9 mouse cellular contexts compared by ENCODE assay signal in the genomic region with DNA sequence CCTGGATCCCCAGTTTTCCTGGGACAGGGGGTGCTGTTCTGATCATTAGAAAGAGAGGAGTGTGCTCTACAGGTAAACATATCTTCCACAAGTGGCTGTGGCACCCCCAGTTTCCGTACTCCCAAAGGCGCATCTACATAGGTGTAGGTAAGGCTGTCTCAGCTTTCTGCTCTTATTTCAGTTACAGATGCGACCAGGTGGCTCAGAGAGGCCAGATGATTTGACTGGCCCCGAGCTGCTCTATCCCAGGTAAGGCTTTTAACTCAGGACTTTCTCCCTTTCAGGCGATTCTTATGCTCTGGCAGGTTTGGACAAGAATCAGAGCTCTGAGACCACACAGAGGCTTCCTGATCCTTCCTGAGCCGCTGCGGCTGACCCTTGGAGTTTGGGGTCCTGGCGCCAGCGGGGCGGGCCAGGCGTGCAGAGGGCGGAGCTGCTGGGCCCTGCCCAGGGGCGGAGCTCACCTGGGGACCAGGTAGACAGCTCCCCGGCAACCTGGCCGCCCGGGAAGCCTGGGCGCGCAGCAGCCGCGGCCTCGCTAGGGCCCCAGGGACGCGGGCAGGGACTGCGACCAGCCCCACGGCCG. TPM values are rescaled to one million over a fixed set of nuclear protein-coding genes. Genes with fewer than 3 reads are reported as not detected.
A peak's percentile ranks its signal among the peaks of the same experiment; 100 is the strongest.
DNase-seq lines count a peak whose midpoint lies in the region; ATAC-seq lines count a peak whose summit lies in the region.
"Had no signal": no experiment of that assay in that cellular context is flagged by ENCODE, and none has a peak within 500 bp of the region (broad histone marks: within the 10 kb centered on the region; RNA-seq: fewer than 3 reads in every experiment).

A gene (plus strand): TSS at position 461 of the 586 bp plus-strand sequence.

- no peak for ATAC-seq in hindbrain, embryonic 14.5 days (ENCODE audit: low FRiP score)
- ATAC-seq in embryonic facial prominence, embryonic 14.5 days (ENCODE audit: low read depth): peak; percentile 60
- no peak for ATAC-seq in neural tube, embryonic 15.5 days (ENCODE audit: low FRiP score)

- H3K9me3 ChIP-seq in hindbrain, embryonic 10.5 days: no peaks in the 10 kb centered on the region
- H3K9me3 ChIP-seq in hindbrain, embryonic 14.5 days (ENCODE audit: control insufficient read depth, low read length): no peaks in the 10 kb centered on the region
- no peaks in the 10 kb centered on the region for H3K9me3 ChIP-seq in embryonic facial prominence, embryonic 14.5 days (ENCODE audit: control insufficient read depth, low read length)
- no peaks in the 10 kb centered on the region for H3K9me3 ChIP-seq in limb, embryonic 10.5 days (replicated peaks)
- H3K9me3 ChIP-seq in neural tube, embryonic 15.5 days (replicated peaks): no peaks in the 10 kb centered on the region
- H3K9me3 ChIP-seq: G1E had no signal

- H3K9ac ChIP-seq in hindbrain, embryonic 14.5 days: no peak within 1 kb of the TSS
- H3K9ac ChIP-seq in embryonic facial prominence, embryonic 14.5 days (ENCODE audit: low read depth, low read length): no peak within 1 kb of the TSS
- H3K9ac ChIP-seq in neural tube, embryonic 15.5 days (replicated peaks): no peak within 1 kb of the TSS

- no peak within 1 kb of the TSS for H3K4me2 ChIP-seq in hindbrain, embryonic 14.5 days (replicated peaks)
- H3K4me2 ChIP-seq in embryonic facial prominence, embryonic 14.5 days (ENCODE audit: low read depth, low read length): peak within 1 kb of the TSS; percentile 48
- 0 out of 2 replicates have a peak within 1 kb of the TSS, but pooled peaks have one; percentile 15 for H3K4me2 ChIP-seq in neural tube, embryonic 15.5 days

- no peak for DNase-seq in hindbrain, embryonic 10.5 days (ENCODE audit: low spot score)
- no peak for DNase-seq in hindbrain, embryonic 14.5 days (ENCODE audit: low spot score)
- DNase-seq in embryonic facial prominence, embryonic 14.5 days (ENCODE audit: low spot score): no peak
- peak; percentile 49 for DNase-seq in limb, embryonic 10.5 days (ENCODE audit: low spot score)
- DNase-seq in adrenal gland, adult 8-10 months: no peak
- no peak for DNase-seq in testis, postnatal 14 days (ENCODE audit: low spot score)
- DNase-seq in spleen, adult 12 weeks (ENCODE audit: low spot score): no peak

- peaks cover 31% of the 10 kb centered on the region for H3K4me1 ChIP-seq in hindbrain, embryonic 10.5 days (replicated peaks)
- H3K4me1 ChIP-seq in hindbrain, embryonic 14.5 days (replicated peaks; ENCODE audit: control insufficient read depth, insufficient read depth, low read length): 0 out of 2 replicates have a peak, but pooled peaks cover 3% of the 10 kb centered on the region
- H3K4me1 ChIP-seq in embryonic facial prominence, embryonic 14.5 days (ENCODE audit: control insufficient read depth, insufficient read depth, low read length): no peaks in the 10 kb centered on the region; the same call in 1 of the 2 replicates
- peaks cover 24% of the 10 kb centered on the region for H3K4me1 ChIP-seq in limb, embryonic 10.5 days
- H3K4me1 ChIP-seq in neural tube, embryonic 15.5 days: peaks cover 13% of the 10 kb centered on the region

- peak within 1 kb of the TSS; percentile 28 for H3K4me3 ChIP-seq in hindbrain, embryonic 10.5 days
- H3K4me3 ChIP-seq in hindbrain, embryonic 14.5 days (replicated peaks; ENCODE audit: low read length): no peak within 1 kb of the TSS
- peak within 1 kb of the TSS; percentile 26 for H3K4me3 ChIP-seq in embryonic facial prominence, embryonic 14.5 days (ENCODE audit: low read depth, low read length)
- H3K4me3 ChIP-seq in limb, embryonic 10.5 days: peak within 1 kb of the TSS; percentile 32
- H3K4me3 ChIP-seq in neural tube, embryonic 15.5 days (replicated peaks): no peak within 1 kb of the TSS

- 3% methylated on average over 26 of the region's 26 CpGs for WGBS in hindbrain, embryonic 10.5 days
- WGBS in hindbrain, embryonic 14.5 days: 6% methylated on average over 26 of the region's 26 CpGs
- 2% methylated on average over 21 of the region's 26 CpGs for WGBS in embryonic facial prominence, embryonic 14.5 days
- 4% methylated on average over 26 of the region's 26 CpGs for WGBS in limb, embryonic 10.5 days
- WGBS in neural tube, embryonic 15.5 days: 3% methylated on average over 26 of the region's 26 CpGs

- H3K27ac ChIP-seq in hindbrain, embryonic 10.5 days: peak within 1 kb of the TSS; percentile 4; the same call in 1 of the 2 replicates
- H3K27ac ChIP-seq in hindbrain, embryonic 14.5 days: no peak within 1 kb of the TSS
- H3K27ac ChIP-seq in embryonic facial prominence, embryonic 14.5 days (replicated peaks; ENCODE audit: low read depth, low read length): no peak within 1 kb of the TSS
- no peak within 1 kb of the TSS; the same call in 1 of the 2 replicates for H3K27ac ChIP-seq in limb, embryonic 10.5 days
- H3K27ac ChIP-seq in neural tube, embryonic 15.5 days (replicated peaks): no peak within 1 kb of the TSS

- H3K27me3 ChIP-seq in hindbrain, embryonic 10.5 days (ENCODE audit: insufficient read depth, poor library complexity, severe bottlenecking): peaks cover 60% of the 10 kb centered on the region
- H3K27me3 ChIP-seq in hindbrain, embryonic 14.5 days (ENCODE audit: control insufficient read depth, insufficient read depth, low read length): peaks cover 39% of the 10 kb centered on the region
- peaks cover 34% of the 10 kb centered on the region for H3K27me3 ChIP-seq in embryonic facial prominence, embryonic 14.5 days (replicated peaks; ENCODE audit: control insufficient read depth, insufficient read depth, low read length)
- peaks cover 65% of the 10 kb centered on the region for H3K27me3 ChIP-seq in limb, embryonic 10.5 days (ENCODE audit: low read depth, poor library complexity, severe bottlenecking)
- peaks cover 58% of the 10 kb centered on the region for H3K27me3 ChIP-seq in neural tube, embryonic 15.5 days (replicated peaks)

- no peaks in the 10 kb centered on the region for H3K36me3 ChIP-seq in hindbrain, embryonic 10.5 days
- H3K36me3 ChIP-seq in hindbrain, embryonic 14.5 days (replicated peaks; ENCODE audit: control insufficient read depth, insufficient read depth): no peaks in the 10 kb centered on the region
- H3K36me3 ChIP-seq in embryonic facial prominence, embryonic 14.5 days (ENCODE audit: control insufficient read depth, insufficient read depth, low read length): no peaks in the 10 kb centered on the region
- no peaks in the 10 kb centered on the region for H3K36me3 ChIP-seq in limb, embryonic 10.5 days
- no peaks in the 10 kb centered on the region for H3K36me3 ChIP-seq in neural tube, embryonic 15.5 days
- H3K36me3 ChIP-seq: G1E had no signal

RNA-seq across cellular contexts. Expression of the gene that starts here (rescaled TPM):
- polyA plus RNA-seq in hindbrain, embryonic 10.5 days (2016; fragmentation: Nextera tagmentation; extraction: Ambion mirVana): 1.4 TPM in 2 replicates
- polyA plus RNA-seq in hindbrain, embryonic 14.5 days (2014; fragmentation: Nextera tagmentation; extraction: Ambion mirVana): 0.13 and 0.22 TPM in 2 replicates
- polyA plus RNA-seq in embryonic facial prominence, embryonic 14.5 days (2014; fragmentation: Nextera tagmentation; extraction: Ambion mirVana): 1.3 and 1.8 TPM in 2 replicates
- polyA plus RNA-seq in limb, embryonic 10.5 days (2016; fragmentation: Nextera tagmentation; extraction: Ambion mirVana): 2.3 and 2.5 TPM in 2 replicates
- polyA plus RNA-seq in neural tube, embryonic 15.5 days (2015; fragmentation: Nextera tagmentation; extraction: Ambion mirVana): 0.36 and 0.41 TPM in 2 replicates
- under 1 TPM in 3 of 4 experiments, not detected in 1; 0.35 to 0.38 (median 0.38) TPM for total RNA-seq in adrenal gland, adult 8-10 months (2022)
- total RNA-seq: G1E had no signal
- polyA plus RNA-seq: G1E had no signal

Comparison
In these comparisons a context has a peak if more than half of its experiments do, and no peak if none do; other contexts are left out.
1. H3K4me3 ChIP-seq: peak in hindbrain, embryonic 10.5 days (single experiment), embryonic facial prominence, embryonic 14.5 days (single experiment) and limb, embryonic 10.5 days (single experiment); none in hindbrain, embryonic 14.5 days (single experiment) and neural tube, embryonic 15.5 days (single experiment).